Mouse (Mus musculus): Measurements from ENCODE around the gene Nrp2.

The Nrp2 gene

GRCm38 (mm10) chr1:62825822-62826765, 123.0 kb downstream of the Nrp2 start:
- DNase-seq = no peak

- no peak for DNase-seq
Observed at GRCm38 (mm10) chr1:62827316-62827715, 124.2 kb downstream of the Nrp2 start.

DNA sequence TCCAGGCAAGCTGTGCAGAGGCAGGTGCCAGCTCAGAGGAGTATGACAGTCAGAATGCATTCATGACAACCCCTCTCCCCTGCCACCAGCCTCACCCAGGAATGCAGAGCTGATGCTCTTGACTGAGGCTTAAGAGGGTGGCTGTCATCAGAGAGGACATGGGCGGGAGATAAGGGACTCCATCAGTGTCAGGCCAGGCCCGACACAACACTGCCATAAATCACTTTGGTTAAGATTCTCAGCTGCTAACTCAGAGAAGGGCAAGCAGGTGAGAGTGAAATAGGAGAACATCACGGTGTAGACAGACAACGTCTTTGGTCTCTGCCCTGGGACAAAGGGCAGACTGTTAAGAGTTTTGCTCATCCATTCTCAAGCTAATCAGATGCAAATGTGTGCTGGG, 125.1 kb downstream of the Nrp2 start:
- no peak for DNase-seq

- DNase-seq = peak in 1 of 2 experiments; percentile 3
Observed at GRCm38 (mm10) chr1:62829690-62830417, 126.8 kb downstream of the Nrp2 start.

GRCm38 (mm10) chr1:62830418-62830769, 127.3 kb downstream of the Nrp2 start:
- no peak for DNase-seq

- DNase-seq = no peak
Observed at GRCm38 (mm10) chr1:62831725-62832455, 128.8 kb downstream of the Nrp2 start.

DNA sequence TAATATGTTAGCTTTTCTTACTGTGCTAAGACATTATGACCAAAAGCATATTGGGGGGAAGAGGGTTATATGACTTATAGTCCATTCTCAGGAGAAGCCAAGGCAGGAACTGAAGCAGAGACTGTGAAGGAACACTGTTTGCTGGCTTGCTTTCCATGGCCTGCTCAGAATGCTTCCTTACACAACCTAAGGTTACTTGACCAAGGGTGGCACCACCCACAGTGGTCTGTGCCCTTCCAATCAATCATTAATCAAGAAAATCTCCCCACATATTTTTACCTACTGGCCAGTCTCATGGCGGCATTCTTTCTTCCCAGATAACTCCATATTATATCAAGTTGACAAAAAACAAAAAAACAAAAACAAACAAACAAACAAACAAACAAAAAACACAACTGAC, 130.3 kb downstream of the Nrp2 start:
- DNase-seq = no peak

- DNase-seq = no peak
Observed at GRCm38 (mm10) chr1:62834443-62835185, 131.5 kb downstream of the Nrp2 start.

GRCm38 (mm10) chr1:62838083-62838482, 135.0 kb downstream of the Nrp2 start:
- no peak for DNase-seq

- no peak for DNase-seq
Observed at GRCm38 (mm10) chr1:62838631-62839030, 135.5 kb downstream of the Nrp2 start.

GRCm38 (mm10) chr1:62843215-62843614, 140.1 kb downstream of the Nrp2 start:
- DNase-seq = no peak

DNA sequence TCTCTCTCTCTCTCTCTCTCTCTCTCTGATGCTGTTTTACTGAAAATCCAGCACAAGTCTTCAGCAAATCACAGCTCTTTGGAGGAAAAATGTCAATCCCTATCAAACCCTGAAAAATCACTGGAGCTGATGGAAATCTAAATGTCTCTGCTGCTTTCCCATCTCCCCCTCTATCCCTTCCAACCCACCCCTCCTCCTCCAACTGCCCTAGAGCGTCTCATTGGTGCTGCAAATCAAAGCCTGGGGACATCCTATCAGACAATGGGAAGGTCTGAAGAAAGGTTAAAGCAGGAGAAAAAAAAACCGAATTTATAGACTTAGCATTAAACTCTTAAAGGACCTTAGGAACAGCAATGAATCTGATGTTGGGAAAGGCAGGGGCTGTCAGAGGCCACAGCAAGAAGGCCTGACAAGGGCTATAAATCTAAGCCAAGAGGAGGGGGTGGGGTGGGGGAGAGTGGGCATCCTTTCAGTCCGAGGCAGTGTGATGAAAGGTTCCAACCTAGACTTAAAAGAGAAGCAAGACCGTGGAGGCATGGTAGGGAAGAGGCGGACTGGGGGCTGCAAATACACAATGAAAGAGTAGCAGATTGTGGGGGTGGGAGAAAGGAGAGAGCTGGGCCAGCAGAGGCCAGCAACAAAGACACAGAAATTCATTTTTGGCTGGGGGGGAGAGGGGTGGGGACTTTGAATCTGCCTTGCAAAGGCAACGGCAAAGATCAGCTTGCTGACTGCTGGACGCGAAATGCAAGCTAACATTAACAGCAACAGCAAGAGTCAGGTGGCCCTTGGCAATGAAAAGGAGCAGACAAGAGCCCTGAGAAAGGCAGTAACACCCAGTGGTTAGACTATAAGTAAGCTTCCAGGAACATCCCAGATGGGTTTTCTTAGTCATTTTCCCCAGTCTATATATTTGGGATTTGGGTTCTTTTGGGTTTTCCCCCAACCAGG, 148.2 kb downstream of the Nrp2 start:
- no peak for DNase-seq

DNA sequence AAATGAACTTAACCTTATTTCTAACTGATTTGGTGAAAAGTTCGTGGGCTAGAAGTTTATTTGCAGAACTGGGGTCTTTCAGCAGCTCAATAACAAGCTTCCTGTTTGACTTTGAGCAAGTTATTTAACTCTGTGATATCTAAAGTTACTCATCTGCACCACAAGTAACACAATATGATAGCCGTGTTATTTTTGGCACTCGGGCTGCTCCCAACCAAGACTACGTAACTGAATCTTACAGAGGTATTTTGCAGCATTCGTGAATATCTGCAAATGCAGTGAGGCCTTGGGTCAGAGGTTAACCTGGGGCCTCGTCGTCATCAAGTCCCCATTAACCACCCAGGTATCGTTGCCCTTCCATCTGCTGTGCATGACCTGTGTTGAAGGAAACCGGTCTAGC, 150.3 kb downstream of the Nrp2 start:
- DNase-seq = no peak

GRCm38 (mm10) chr1:62853996-62854395, 150.9 kb downstream of the Nrp2 start:
- no peak for DNase-seq

DNA sequence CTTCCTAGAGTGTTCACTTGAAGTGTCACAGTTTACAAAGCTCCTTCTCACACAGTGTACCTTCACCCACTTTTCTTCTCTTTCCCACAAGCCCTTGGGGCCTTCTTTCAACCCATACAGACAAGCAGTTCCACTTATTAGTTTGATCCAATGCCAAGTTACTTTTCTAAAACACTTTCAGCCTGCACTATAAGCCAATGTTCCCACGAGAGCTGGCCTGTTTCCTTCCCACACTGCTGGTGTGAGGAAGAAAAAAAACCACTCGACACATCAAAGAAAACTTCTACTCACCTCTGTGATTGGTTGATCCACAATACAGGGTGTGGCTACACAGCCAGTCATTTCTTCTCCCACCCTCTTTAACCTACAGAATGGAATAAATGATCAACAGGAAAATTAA, 156.0 kb downstream of the Nrp2 start:
- DNase-seq = no peak

- no peak for DNase-seq
Observed at GRCm38 (mm10) chr1:62859556-62860300, 156.6 kb downstream of the Nrp2 start.

GRCm38 (mm10) chr1:62860327-62860726, 157.2 kb downstream of the Nrp2 start:
- DNase-seq = no peak

- DNase-seq = no peak
Observed at GRCm38 (mm10) chr1:62860788-62861187, 157.7 kb downstream of the Nrp2 start.

Data from thymus, postnatal 36 days (tissue).